Mouse (Mus musculus) cerebellum, postnatal 25 days (tissue): ENCODE measurements around the gene Napepld.
A peak's percentile ranks its signal among the peaks of the same experiment; 100 is the strongest.
"Not testable (repeated sequence)": the region's sequence is repeated elsewhere in the genome, so short reads cannot be mapped to it uniquely, and the experiment has no call there.

ENCODE experiments used
- DNase-seq, 2 experiments: peaks; one replicate each; pipeline ENCODE4 v3.0.0; 2021; ENCODE audit warnings: mixed read lengths in 2 of 2

Napepld gene

DNA sequence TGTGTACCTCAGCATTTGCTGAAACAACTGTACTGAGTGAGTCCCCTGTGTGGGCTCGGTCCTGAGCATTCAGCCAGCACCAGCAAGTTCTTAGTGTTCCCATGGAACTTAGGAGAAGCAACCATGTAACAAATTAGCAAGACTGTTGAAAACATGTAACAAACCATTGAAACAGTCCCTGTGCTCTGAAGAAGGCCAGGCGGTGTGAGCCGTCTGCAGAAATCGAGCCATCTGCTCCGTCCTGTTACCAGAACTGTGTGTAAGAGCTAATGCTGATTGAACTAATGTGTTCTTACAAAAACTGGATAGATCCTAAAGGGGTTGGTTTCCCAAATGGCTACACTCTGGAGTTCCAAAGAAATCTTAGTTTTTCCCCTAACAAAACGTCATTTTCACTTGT, 40.3 kb downstream of the Napepld start:
- DNase-seq = no peak

DNA sequence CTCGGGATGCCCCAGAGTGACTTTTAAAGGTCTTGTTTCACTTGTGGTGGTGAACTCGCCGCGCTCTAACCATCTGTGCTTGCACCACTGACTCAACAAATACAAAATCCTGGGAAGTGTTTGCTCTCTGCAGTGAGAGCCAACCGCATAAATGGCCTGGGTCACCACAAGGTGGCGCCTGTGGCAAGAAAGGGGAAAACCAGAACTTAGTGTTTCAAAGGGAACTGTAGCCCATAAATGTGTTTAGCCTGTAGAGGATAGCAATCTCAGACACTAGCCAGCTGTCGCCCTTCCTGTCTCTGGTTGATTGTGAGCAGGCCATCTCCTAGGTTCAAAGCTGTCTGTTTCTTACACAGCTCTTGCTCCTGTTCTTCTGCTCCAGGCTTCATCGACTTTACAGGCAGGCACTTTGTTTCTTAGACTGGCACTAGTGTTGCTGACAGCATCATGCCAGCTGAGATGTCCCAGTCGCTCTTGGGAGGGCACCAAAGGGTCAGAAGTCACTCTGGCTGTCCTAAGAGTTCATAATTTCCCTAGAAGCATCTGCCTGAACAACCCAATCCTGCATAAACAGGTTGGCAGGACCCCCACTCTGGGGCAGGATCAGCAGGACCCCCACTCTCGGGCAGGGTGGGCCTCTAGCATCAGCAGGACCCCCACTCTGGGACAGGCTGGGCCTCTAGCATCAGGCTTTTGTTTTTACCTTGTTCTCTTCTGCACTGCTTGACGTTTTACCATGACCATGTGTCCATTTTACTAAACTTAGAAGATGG, 42.4 kb downstream of the Napepld start:
- DNase-seq = peak; percentile 72 to 88

DNA sequence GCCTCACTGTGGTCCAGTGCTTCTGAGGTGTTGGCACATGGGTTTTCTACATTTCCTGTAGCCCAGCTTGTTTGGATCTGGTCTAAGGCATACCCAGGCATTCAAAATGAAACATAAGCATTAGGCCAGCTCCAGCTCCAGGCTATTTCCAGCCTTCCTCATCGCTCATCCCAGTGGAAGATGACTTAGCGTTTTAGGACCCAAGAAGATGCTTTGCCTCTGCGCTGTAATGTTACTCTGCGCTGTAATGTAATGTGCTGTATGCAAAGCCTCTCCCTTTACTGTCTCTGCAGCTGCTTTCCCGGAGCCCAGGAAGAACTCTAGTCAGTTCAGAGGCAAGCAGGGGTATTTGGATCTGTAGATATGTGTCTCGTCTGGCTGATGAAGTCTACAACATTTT, 43.2 kb downstream of the Napepld start:
- no peak for DNase-seq

GRCm38 (mm10) chr5:21656912-21657311, 44.3 kb downstream of the Napepld start:
- DNase-seq = no peak

- DNase-seq = no peak
Measured at GRCm38 (mm10) chr5:21651885-21652612, 49.1 kb downstream of the Napepld start.

DNA sequence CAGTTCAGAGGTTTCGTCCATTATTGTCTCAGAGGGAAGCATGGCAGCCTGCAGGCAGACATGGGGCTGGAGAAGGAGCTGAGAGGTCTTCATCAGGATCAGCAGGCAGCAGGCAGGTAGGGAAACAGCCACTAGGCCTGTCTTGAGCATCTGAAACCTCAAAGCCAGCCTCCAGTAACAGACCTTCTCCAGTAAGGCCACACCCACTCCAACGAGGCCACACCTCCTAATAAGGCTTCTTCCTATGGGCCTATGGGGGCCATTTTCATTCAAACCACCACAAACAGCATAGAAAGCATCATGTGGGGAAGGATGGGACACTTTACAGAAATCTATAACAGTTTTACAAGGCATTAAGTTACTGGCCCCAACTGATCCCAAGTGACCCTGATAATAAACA, 50.5 kb downstream of the Napepld start:
- no peak for DNase-seq

GRCm38 (mm10) chr5:21646133-21646491, 55.1 kb downstream of the Napepld start:
- no peak for DNase-seq

- peak; percentile 79 to 87 for DNase-seq
Measured at GRCm38 (mm10) chr5:21645439-21646132, 55.6 kb downstream of the Napepld start, which contains the start of the genes Fbxl13 and Armc10. TSS of gene Fbxl13 (minus strand) at chr5:21645634. TSS of gene Armc10 (plus strand) at chr5:21645813.

GRCm38 (mm10) chr5:21644891-21645438, 56.2 kb downstream of the Napepld start:
- DNase-seq = no peak

- DNase-seq = no peak
Measured at GRCm38 (mm10) chr5:21643606-21644005, 57.6 kb downstream of the Napepld start.

DNA sequence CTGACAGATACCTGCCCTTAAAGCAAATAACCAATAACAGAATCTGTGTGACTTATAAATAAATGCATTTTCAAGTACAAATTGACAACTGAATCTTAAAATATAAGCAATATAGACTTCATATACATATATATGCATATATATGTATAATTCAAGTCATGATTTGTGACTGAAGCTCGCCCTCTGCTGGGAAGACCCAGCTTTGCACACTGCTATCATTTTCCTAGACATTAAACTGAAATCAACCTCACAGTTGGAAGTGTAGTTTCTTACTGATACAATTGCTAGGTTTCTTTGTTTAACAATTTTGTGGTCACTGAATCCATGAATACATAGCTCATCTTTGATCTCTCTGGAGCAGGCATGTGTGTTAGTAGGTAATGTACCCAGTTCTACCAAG, 60.2 kb downstream of the Napepld start:
- peak; percentile 62 to 77 for DNase-seq

- DNase-seq = no peak
Measured at GRCm38 (mm10) chr5:21625916-21626315, 75.3 kb downstream of the Napepld start.

GRCm38 (mm10) chr5:21616450-21617009, 84.7 kb downstream of the Napepld start:
- no peak for DNase-seq

- DNase-seq = not testable (repeated sequence)
Measured at GRCm38 (mm10) chr5:21614299-21614698, 86.9 kb downstream of the Napepld start.
